Mouse (Mus musculus): ENCODE measurements at regions not wholly inside any gene's neighbourhood (a gene's known extent, or its start where the extent isn't known, plus 50 kb on each side); places are given as distances from the start of the nearest gene placed in this dataset.

- no peak for ATAC-seq
Observed at GRCm38 (mm10) chr4:53315876-53316762, 124.1 kb upstream of the Slc44a1 start.

DNA sequence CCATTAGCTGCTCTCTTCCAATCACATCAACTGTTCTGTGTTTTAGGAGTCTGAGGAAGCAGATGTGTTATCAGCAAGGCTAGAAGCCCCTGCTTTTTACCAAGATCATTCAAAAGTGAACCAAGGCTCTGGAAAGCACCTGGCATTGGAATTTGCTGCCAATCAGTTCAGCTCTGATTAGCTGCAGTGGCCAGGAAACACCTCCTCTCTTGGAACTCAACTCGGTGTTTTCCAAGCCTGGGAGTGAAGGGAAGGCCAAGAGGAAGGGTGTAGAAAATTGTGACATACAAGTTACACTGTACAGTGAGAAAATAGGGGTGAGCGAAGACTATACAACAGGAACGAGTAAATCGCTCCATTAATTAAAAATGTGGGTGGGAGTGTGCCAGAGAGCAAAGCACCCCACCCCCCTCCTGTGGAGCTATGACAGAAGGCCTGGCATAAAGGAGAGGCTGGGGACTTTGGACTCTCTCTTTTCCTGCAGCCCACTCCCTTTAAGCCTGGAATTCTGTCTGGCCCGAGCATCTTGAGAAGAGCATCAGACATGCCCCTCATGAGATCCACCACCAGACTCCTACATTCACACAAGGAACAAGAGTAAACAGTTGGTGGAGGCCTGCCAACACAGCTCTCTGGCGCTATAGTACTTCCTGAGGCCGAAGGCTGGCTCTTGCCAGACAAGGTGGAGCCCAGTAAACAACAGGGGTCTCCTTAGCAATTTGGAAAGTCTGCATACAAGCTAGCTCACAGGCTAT lies 124.9 kb upstream of the Slc44a1 start:
- Histone ChIP-seq H3K4me1 (ENCODE audit: insufficient read depth, low read length) (peaks cover 19% of the 10 kb centered on the region), H3K36me3 (ENCODE audit: insufficient read depth, low read length) (no peaks in the 10 kb centered on the region)

More at GRCm38 (mm10) chr4:53315876-53316762, 124.1 kb upstream of the Slc44a1 start:
- Histone ChIP-seq H3K4me2 (ENCODE audit: low read depth, low read length) (no peak overlapping the region), H3K9me3 (ENCODE audit: low read length) (no peaks in the 10 kb centered on the region), H3K9ac (replicated peaks; ENCODE audit: low read length) (no peak overlapping the region), H3K36me3 (ENCODE audit: insufficient read depth, low read length) (no peaks in the 10 kb centered on the region), H3K27ac (peak overlapping the region; percentile 67), H3K4me3 (ENCODE audit: low read length) (no peak overlapping the region), H3K27me3 (ENCODE audit: insufficient read depth, low read length) (no peaks in the 10 kb centered on the region), H3K4me1 (ENCODE audit: insufficient read depth, low read length) (peaks cover 19% of the 10 kb centered on the region)
- TF ChIP-seq CTCF (IDR thresholded peaks at IDR 0.05; ENCODE audit: low read depth) = no peak
- 64% methylated on average over 13 of the region's 13 CpGs for WGBS
- DNase-seq (ENCODE audit: low spot score) = no peak

DNA sequence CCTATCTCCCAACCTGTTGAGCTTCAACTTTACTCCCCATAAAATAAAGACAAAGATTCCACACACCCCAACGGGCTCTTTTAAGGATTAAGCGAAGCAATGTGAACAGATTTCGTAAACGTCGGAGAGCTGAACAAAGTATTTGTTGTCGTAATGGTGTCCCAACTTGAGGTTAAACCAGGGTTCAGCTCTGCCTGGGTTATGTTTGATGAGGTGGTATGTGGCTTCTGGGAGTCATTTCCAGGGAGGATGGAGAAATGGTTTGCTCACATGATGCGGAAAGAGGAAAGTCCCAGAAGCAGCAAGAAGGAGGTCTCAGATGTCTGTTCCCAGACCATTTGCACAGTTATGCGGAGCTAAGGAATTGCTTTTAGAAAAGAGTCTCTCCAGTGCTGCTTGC lies 126.1 kb upstream of the Slc44a1 start:
- H3K4me3 ChIP-seq (ENCODE audit: low read length) = no peak overlapping the region
- no peak overlapping the region for H3K9ac ChIP-seq (replicated peaks; ENCODE audit: low read length)
- no peaks in the 10 kb centered on the region for H3K27me3 ChIP-seq (ENCODE audit: insufficient read depth, low read length)
- H3K27ac ChIP-seq = no peak overlapping the region
- no peak for TF ChIP-seq CTCF (IDR thresholded peaks at IDR 0.05; ENCODE audit: low read depth)
- no peak for ATAC-seq
- 95% methylated on average over 8 of the region's 8 CpGs for WGBS
- H3K36me3 ChIP-seq (ENCODE audit: insufficient read depth, low read length) = no peaks in the 10 kb centered on the region
- no peak overlapping the region for H3K4me2 ChIP-seq (ENCODE audit: low read depth, low read length)
- DNase-seq (ENCODE audit: low spot score) = no peak
- peaks cover 19% of the 10 kb centered on the region for H3K4me1 ChIP-seq (ENCODE audit: insufficient read depth, low read length)
- H3K9me3 ChIP-seq (ENCODE audit: low read length) = no peaks in the 10 kb centered on the region

More for the DNA sequence above, 124.9 kb upstream of the Slc44a1 start:
- H3K9me3 ChIP-seq (ENCODE audit: low read length) = no peaks in the 10 kb centered on the region
- ATAC-seq (peak; percentile 84), DNase-seq (ENCODE audit: low spot score) (peak; percentile 76)
- no peak overlapping the region for H3K9ac ChIP-seq (replicated peaks; ENCODE audit: low read length)
- WGBS = 34% methylated on average over 7 of the region's 7 CpGs
- TF ChIP-seq CTCF (IDR thresholded peaks at IDR 0.05; ENCODE audit: low read depth) = no peak
- peak overlapping the region; percentile 67 for H3K27ac ChIP-seq
- H3K4me2 ChIP-seq (ENCODE audit: low read depth, low read length) = no peak overlapping the region
- H3K27me3 ChIP-seq (ENCODE audit: insufficient read depth, low read length) = no peaks in the 10 kb centered on the region
- H3K4me3 ChIP-seq (ENCODE audit: low read length) = no peak overlapping the region

GRCm38 (mm10) chr4:53307121-53307520 lies 133.1 kb upstream of the Slc44a1 start:
- H3K4me2 ChIP-seq (ENCODE audit: low read depth, low read length) = no peak overlapping the region
- no peaks in the 10 kb centered on the region for H3K9me3 ChIP-seq (ENCODE audit: low read length)
- H3K27me3 ChIP-seq (ENCODE audit: insufficient read depth, low read length) = no peaks in the 10 kb centered on the region
- no peaks in the 10 kb centered on the region for H3K4me1 ChIP-seq (ENCODE audit: insufficient read depth, low read length)
- WGBS = 84% methylated on average over 4 of the region's 4 CpGs
- H3K9ac ChIP-seq (replicated peaks; ENCODE audit: low read length) = no peak overlapping the region
- H3K27ac ChIP-seq = no peak overlapping the region
- no peaks in the 10 kb centered on the region for H3K36me3 ChIP-seq (ENCODE audit: insufficient read depth, low read length)
- no peak overlapping the region for H3K4me3 ChIP-seq (ENCODE audit: low read length)
- DNase-seq (ENCODE audit: low spot score) (no peak), ATAC-seq (no peak)
- no peak for TF ChIP-seq CTCF (IDR thresholded peaks at IDR 0.05; ENCODE audit: low read depth)

GRCm38 (mm10) chr4:53304782-53305385 lies 135.3 kb upstream of the Slc44a1 start:
- ATAC-seq = no peak

DNA sequence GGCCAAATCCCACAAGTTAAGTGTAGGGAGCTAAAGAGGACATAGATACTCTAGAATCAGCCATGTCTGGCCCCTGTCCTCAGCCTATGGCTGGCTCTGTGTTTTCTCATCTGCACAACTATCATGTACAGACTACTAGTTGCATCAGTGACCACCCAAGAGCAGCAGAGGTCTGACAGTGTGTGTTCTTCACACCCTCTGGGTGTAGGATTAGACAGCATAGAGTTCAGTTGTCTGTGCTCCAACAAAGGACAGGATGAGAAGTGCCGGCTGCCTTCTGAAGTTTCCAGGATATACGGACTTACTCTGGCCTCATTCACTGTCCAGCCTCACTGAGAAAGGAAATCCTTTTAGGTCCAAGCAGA lies 135.9 kb upstream of the Slc44a1 start:
- Histone ChIP-seq H3K36me3 (ENCODE audit: insufficient read depth, low read length) (no peaks in the 10 kb centered on the region), H3K27ac (0 out of 2 replicates have a peak overlapping the region, but pooled peaks have one; percentile 20), H3K4me3 (ENCODE audit: low read length) (no peak overlapping the region), H3K9me3 (ENCODE audit: low read length) (no peaks in the 10 kb centered on the region), H3K27me3 (ENCODE audit: insufficient read depth, low read length) (no peaks in the 10 kb centered on the region), H3K4me2 (ENCODE audit: low read depth, low read length) (no peak overlapping the region), H3K9ac (replicated peaks; ENCODE audit: low read length) (no peak overlapping the region), H3K4me1 (ENCODE audit: insufficient read depth, low read length) (no peaks in the 10 kb centered on the region)
- ATAC-seq = no peak
- no peak for DNase-seq (ENCODE audit: low spot score)
- TF ChIP-seq CTCF (IDR thresholded peaks at IDR 0.05; ENCODE audit: low read depth) = no peak
- WGBS = 67% methylated on average over 2 of the region's 2 CpGs

More at GRCm38 (mm10) chr4:53304782-53305385, 135.3 kb upstream of the Slc44a1 start:
- no peaks in the 10 kb centered on the region for H3K9me3 ChIP-seq (ENCODE audit: low read length)
- no peaks in the 10 kb centered on the region for H3K4me1 ChIP-seq (ENCODE audit: insufficient read depth, low read length)
- no peaks in the 10 kb centered on the region for H3K27me3 ChIP-seq (ENCODE audit: insufficient read depth, low read length)
- H3K36me3 ChIP-seq (ENCODE audit: insufficient read depth, low read length) = no peaks in the 10 kb centered on the region
- no peak for TF ChIP-seq CTCF (IDR thresholded peaks at IDR 0.05; ENCODE audit: low read depth)
- H3K4me2 ChIP-seq (ENCODE audit: low read depth, low read length) = no peak overlapping the region
- H3K27ac ChIP-seq = no peak overlapping the region
- 74% methylated on average over 4 of the region's 4 CpGs for WGBS
- DNase-seq (ENCODE audit: low spot score) = no peak
- H3K4me3 ChIP-seq (ENCODE audit: low read length) = no peak overlapping the region
- H3K9ac ChIP-seq (replicated peaks; ENCODE audit: low read length) = no peak overlapping the region

Data from hindbrain, postnatal 0 days (tissue).